Mouse (Mus musculus) large intestine, adult 2 months (tissue): ENCODE data around the gene Nwd2. TPM values are rescaled to one million over a fixed set of nuclear protein-coding genes. Genes with fewer than 3 reads are reported as not detected.

ENCODE experiments used
- DNase-seq: peaks from one replicate; pipeline ENCODE4 v3.0.0-alpha.2; 2012; ENCODE audit warnings: low read depth, low spot score
- WGBS: fragments of 180-500 bp; shearing (Covaris S2); methylation state at CpG from one replicate; pipeline ENCODE4 v1.1.7; 2018; 5-methylcytosine and 5-hydroxymethylcytosine counted together
- polyA plus RNA-seq: library from polyadenylated mRNA; depleted of rRNA; stranded (reverse); fragments of >200 nt; gene quantifications from 2 replicates; pipeline ENCODE4 v1.2.3, GENCODE M21; 2012; rRNA removed

The Nwd2 gene
- polyA plus RNA-seq, 1 experiment: not detected

DNA sequence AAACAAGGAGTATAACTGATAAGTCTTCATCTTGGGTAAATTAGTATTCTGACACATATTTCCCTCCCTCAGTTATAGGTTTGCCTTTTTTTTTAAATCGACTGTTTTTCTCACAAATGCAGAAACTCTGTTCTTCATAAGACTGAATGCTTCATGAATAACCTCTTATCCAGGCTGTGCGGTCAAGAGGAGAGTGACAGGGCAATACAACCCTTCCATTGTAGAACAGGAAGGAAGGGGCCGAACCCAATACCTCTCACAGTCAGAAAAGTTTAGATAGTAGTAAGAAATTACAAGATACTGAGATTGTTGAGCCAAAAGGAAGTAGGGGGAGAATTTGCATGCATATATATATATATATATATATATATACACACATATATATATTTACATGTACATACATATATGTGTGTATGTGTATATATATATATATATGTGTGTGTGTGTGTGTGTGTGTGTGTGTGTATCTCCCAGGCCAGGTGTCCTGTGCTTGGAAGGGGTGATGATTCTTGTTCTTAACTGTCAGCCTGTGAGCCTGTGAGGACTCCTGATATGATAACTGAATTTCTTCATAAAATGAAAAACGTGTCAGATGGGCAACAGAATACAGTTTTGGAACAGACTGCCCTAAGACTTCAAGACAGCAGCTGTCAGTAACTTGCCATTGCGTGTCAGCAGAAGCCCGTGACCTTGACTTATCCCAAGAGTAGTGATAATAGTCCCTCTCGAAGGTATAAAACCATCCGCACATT, 175.9 kb downstream of the Nwd2 start:
- WGBS: 50% methylated on average over 8 of the region's 8 CpGs
- DNase-seq: no peak

DNA sequence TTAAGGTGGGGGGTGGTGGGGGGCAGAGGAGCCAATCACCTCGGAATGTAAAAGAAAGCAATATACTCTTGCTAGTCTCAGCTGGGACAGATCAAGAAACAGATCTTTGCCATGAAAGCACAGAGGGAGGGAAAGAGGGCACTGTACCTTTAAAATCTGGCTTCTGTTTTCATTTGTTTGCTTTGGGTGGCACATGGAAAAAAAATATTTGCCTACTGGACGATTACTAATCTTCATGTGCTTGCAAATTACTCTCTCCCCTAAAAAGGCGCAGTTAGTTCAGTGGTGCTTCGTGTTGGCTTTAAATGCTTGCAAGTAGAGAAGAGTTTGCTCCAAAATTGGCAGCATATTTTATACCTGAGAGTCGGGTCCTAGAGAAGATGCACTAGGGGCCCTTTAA, 177.0 kb downstream of the Nwd2 start:
- no peak for DNase-seq
- WGBS: 24% methylated on average over 5 of the region's 5 CpGs

DNA sequence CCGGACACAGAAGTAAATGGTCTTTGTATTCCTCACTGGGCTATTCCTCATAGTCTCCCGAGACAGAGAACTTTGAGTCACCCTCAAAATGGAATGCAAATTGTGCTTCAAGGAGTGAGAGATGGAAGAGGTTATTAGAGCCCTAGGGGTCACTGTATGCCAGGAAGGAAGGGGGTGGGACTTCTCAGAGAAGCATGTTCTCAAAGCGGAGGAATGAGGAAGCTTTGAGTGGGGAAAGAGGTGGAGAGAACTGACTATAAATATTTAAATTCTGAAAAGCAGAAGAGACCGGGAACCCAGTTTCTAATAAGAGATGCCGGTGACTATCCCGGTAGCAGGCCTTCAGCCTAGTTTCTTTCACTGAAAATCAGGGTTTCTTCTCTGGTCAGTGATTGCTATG, 178.1 kb downstream of the Nwd2 start:
- 7% methylated on average over 6 of the region's 6 CpGs for WGBS

DNA sequence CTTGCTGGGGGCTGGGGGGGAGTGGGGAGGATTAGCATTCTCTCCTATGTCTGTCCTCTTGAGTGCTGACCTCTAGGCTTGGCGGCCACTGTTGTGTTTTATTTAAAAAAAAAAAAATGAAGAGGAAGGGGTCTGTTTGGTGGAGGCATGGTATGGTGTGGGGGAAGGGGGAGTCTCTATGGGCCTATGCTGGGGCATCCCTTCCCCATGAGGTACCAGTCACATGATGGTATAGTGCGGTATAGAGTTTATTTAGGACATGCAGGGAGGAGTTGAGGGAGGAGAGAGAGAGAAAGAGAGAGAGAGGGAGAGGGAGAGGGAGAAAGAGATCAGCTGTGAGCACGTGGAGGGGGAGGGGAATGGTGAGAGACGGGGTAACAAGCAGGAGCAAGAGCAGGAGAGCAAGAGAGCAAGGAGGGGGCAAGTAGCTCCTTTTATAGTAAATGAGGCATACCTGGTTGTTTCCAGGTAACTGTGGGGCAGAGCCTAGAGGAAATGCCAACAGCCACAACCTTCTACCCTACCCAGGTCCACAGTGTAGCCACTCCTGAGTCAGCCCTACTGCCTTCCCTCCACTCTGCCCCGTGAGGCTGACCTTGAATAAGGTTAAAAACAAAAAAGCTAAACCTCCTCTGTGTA, 178.6 kb downstream of the Nwd2 start:
- no peak for DNase-seq
- 20% methylated on average over 5 of the region's 5 CpGs for WGBS

More for the DNA sequence above, 178.1 kb downstream of the Nwd2 start:
- DNase-seq: no peak

DNA sequence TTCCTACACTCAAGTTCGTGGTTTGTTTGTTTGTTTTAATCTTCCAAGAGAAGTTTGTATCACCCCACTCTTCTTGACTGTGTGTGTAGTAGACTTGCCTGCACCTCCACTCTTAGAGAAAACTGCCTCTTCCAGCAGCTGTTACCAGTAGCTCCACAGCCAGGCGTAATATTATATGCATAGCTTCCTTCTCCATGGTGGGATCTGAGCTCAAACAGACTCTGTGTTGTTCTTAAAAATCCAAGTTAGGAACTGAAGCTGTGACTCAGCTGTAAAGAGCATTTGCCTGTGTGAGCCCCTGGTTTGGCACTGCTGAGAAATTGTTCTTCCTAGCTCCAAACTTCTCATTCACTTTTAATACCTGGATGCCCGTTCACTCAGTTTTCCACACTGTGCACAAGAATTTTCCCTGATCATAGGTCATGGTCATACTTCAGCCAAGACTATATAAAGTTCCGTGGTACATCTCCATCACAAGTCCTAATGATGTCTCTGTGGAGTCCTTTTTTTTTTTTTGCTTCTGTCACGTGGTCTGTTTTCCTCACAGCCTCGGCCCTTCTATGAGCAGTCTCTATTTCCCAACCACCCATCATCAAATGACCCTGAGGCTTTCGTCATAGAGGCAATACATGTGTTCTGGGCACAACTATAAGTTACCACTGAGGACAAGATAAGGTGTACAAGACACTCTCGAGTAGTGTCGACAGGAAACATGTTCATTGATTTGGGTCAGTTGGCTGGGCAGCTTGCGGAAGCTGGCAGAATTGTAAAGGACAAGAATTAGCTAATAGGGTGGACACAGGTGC, 179.7 kb downstream of the Nwd2 start:
- DNase-seq: no peak
- WGBS: 46% methylated on average over 10 of the region's 10 CpGs

DNA sequence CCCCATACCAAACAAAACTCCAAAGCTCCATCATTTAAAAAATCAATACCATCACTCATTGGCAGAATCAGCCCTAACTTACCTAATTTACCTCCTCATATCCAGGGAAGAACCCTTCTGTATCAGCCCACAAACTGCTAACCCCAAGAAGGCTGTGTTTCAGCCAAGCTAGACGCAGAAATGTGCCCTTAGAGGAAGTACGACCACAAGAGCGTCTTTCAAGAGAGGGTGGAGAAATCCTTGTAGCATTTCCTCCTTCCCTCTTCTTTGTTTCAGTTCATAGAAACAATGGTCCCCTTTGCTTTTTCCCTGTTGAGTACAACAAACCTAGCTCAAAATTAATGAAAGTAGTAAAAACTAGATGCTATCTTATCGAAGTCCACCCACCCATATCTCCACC, 182.2 kb downstream of the Nwd2 start:
- DNase-seq: no peak
- WGBS: 19% methylated on average over 4 of the region's 4 CpGs

DNA sequence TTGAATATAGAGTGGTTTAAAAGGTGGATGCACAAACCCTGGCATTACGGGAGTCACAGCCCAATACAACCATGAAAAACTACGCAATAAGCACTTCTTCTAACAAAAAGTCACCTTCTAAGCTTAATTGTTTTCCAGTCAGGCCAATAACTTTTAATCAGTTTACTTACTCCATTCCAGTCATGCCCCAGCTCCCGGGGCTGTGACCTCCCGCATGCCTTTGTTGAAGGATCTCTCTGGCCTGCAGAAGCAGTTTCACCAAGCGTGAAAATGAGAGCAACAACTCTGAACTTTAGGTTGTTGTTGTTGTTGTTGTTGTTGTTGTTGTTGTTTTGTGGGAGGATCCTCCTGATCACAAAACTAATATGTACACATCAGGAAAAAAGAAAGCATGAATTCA, 185.1 kb downstream of the Nwd2 start:
- DNase-seq: no peak

DNA sequence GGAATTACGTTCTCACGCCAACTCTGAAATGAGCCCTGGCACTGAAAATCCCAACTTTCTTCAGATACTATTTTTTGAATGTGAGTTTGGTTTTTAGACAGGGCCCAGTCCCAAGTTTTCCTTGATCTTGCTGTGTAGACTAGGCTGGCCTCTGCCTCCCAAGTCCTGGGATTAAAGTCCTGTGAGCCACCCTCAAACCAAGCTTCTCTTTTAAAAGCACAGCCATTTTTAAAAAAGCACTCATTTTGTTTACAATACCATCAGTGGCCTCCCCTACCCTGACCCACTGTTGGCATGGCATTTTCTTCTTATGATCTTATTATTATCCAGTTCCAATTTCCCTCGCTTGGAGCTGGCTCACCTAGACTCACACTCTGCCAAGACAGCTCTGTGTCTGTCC, 185.5 kb downstream of the Nwd2 start:
- 79% methylated on average over 3 of the region's 3 CpGs for WGBS
- no peak for DNase-seq

More for the DNA sequence above, 185.1 kb downstream of the Nwd2 start:
- 70% methylated on average over 5 of the region's 5 CpGs for WGBS

DNA sequence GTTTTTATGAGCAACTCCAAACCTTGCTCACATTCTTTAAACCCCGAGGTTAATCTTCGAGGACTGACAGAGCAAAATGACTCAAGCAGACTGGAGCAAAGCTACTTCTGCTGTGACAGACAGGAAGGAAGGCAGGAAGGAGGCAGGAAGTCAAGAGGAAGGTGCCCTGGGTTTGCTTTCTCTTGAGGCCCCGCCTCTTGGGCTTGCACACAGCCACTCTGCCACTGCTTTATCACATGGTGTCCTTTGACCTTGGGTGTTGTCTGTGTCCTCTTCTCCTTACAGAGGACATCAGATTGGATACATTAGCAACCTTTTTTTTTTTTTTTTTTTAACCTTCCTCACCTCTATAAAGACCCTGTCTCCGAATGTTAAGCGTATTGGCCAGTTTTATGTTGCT, 188.2 kb downstream of the Nwd2 start:
- DNase-seq: no peak
- 41% methylated on average over 5 of the region's 5 CpGs for WGBS

DNA sequence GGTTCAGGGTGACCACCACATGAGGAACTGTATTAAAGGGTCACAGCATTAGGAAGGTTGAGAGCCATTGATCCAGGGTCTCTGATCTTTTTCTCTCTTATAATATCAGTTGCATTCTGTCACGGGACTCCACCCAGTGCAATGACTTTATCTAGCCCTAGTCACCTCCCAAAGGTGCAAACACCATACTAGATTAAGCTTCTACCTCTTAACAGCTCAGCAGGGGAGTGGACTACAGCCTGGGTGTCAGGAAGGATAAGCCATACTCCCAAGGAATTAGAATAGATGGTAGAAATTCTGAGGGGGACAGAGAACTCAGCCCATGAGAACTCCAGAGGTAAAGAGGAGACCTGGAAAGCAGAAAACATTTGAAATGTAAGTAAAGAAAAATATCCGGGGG, 188.9 kb downstream of the Nwd2 start:
- WGBS: 62% methylated on average over 2 of the region's 2 CpGs
- no peak for DNase-seq

DNA sequence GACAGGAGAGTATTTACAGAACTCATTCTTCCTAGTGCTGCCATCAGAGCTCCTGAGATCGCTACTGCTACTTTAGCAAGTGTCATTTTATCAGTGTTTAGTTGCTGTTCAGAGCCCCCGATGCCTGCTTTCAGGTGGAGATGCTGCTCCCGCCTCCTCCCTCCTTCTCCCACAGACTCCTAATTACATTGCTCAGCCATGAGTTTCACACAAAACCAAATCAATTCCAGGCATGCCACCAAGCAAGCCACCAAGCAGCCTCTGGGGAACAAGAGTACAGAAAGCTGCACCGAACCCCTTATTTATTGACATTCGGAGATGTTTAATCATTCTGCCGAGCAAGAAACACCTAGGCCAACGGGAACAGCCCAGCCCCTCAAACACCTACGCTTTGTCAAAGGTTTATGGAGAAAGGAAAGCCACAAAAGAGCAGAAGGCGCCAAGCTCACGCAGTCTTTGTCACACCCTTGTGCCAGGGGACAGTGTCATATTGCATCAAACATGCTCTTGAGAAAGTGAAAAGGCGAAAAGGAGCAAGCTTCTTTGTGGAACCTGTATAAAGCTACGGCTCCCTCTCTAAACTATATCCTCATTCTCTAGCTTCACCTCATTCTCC, 191.0 kb downstream of the Nwd2 start:
- 41% methylated on average over 12 of the region's 12 CpGs for WGBS
- DNase-seq: no peak

DNA sequence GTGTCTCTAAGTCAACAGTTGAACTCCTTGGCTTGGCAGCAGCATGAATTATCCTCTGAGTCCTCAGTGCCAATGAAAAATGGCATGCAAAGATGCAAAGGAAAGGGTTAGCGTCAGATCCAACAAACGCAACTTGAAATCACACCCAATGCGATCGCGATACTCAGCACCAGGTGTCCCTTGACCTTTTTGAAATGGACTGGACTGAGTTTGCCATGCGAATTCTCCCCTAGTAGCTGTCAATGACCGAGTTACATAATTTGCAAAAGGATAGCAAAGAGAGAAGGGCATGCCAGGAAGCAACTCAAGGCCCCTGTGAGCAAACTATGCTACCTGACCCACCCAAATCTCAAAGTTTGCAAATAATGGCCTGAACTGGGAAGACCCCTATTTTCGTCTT, 198.2 kb downstream of the Nwd2 start:
- no peak for DNase-seq
- 42% methylated on average over 8 of the region's 8 CpGs for WGBS

DNA sequence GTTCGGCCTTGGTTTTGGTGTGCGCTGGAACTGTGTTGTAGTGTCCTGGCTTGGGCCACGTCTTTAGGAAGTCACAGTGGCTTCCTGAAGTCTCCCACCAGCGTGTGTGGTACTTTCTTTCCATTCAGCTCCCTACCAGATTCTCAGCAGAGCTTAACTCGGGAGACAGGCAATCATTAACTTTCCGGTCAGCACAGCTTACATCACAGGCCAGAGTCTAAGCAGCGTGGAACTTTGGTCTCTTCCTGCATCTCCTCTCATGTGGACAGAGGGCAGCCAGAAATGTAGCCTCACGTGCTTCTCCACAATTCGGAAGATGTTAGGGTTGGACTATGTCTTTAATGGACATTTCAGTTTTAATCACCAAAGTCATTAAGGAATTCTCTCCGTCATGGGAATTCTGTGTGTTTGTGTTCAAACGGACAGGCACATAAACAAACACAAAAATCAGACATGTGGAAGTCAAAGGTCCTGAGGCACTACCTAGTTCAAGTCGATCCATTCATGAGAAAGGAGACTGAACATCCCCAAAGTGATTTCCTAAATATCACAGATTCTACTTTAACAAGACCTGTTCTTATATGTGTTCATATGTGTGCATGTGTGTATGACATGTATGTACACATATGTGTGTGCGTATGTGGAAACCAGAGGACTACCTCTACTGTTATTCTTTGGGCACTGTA, 198.8 kb downstream of the Nwd2 start:
- DNase-seq: no peak
- 31% methylated on average over 13 of the region's 13 CpGs for WGBS

DNA sequence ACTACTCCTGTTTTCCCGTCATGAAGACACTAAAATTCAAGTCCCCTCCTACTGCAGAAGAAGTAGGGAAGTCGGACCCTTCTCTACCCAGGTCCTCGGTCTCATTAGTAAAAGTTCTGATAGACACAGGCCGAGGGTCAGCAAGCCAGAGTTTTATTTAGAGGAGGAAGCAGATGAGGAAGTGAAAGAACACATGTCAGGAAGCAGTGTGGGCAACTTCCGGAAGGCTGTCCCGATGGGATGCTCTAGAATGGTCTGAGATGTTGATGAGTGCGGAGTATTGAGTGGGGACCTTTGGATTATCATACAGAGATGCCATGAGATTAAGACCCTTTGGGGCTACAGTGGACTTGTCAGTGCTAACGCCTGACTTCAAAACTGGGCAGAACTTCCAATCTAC, 210.0 kb downstream of the Nwd2 start:
- 84% methylated on average over 8 of the region's 8 CpGs for WGBS
- DNase-seq: no peak

Other genes starting within 250 kb of the Nwd2 start
- 38.9 and 45.8 TPM in 2 replicates for gene 0610040J01Rik, start 163.3 kb downstream of the Nwd2 start, polyA plus RNA-seq